Mouse (Mus musculus) neutrophil, adult 5-6 weeks (primary cell): ENCODE measurements around the gene Slc6a11. TPM values are rescaled to one million over a fixed set of nuclear protein-coding genes. Genes with fewer than 3 reads are reported as not detected.

Experiments
- ATAC-seq: fragments of 151-379, 151-347 bp; 2 replicates; pipeline ENCODE4 v1.8.0; 2017; ENCODE audit warnings: mild to moderate bottlenecking, moderate TSS enrichment; ENCODE audit not compliant: insufficient number of reproducible peaks, poor library complexity, low FRiP score, severe bottlenecking; ENCODE audit errors: extremely low read depth
- total RNA-seq: library from RNA; stranded (forward); fragments of 200-1000 nt; gene quantifications from 2 replicates; pipeline ENCODE4 v1.2.3, GENCODE M21; 2017

Gene Slc6a11
- total RNA-seq, 1 experiment from 2014 or later, result not detected

GRCm38 (mm10) chr6:114174052-114174397 lies 43.0 kb downstream of the Slc6a11 start:
- no peak for ATAC-seq

GRCm38 (mm10) chr6:114174398-114175140 lies 43.5 kb downstream of the Slc6a11 start:
- no peak for ATAC-seq

- no peak for ATAC-seq
These were observed 47.1 kb downstream of the Slc6a11 start for GRCm38 (mm10) chr6:114178141-114178540.

- ATAC-seq, result no peak
These were observed 51.5 kb downstream of the Slc6a11 start for GRCm38 (mm10) chr6:114182366-114183179.

GRCm38 (mm10) chr6:114187121-114187520 lies 56.1 kb downstream of the Slc6a11 start:
- ATAC-seq, result no peak

GRCm38 (mm10) chr6:114188869-114189268 lies 57.8 kb downstream of the Slc6a11 start:
- no peak for ATAC-seq

GRCm38 (mm10) chr6:114195998-114196397 lies 65.0 kb downstream of the Slc6a11 start:
- no peak for ATAC-seq

GRCm38 (mm10) chr6:114199200-114199845 lies 68.3 kb downstream of the Slc6a11 start:
- ATAC-seq, result no peak

- ATAC-seq, result no peak
These were observed 73.5 kb downstream of the Slc6a11 start for GRCm38 (mm10) chr6:114204557-114204956.

GRCm38 (mm10) chr6:114208296-114208695 lies 77.3 kb downstream of the Slc6a11 start:
- no peak for ATAC-seq

- ATAC-seq, result no peak
These were observed 83.4 kb downstream of the Slc6a11 start for GRCm38 (mm10) chr6:114214393-114214792.

- ATAC-seq, result no peak
These were observed 85.8 kb downstream of the Slc6a11 start for GRCm38 (mm10) chr6:114216741-114217414.

- no peak for ATAC-seq
These were observed 93.4 kb downstream of the Slc6a11 start for GRCm38 (mm10) chr6:114224399-114224798.

- ATAC-seq, result no peak
These were observed 96.3 kb downstream of the Slc6a11 start for GRCm38 (mm10) chr6:114227378-114227777.

- no peak for ATAC-seq
These were observed 97.2 kb downstream of the Slc6a11 start for GRCm38 (mm10) chr6:114228196-114228595.

- no peak for ATAC-seq
These were observed 108.0 kb downstream of the Slc6a11 start for GRCm38 (mm10) chr6:114238892-114239644.

GRCm38 (mm10) chr6:114245665-114246064 lies 114.6 kb downstream of the Slc6a11 start:
- ATAC-seq, result no peak

GRCm38 (mm10) chr6:114250311-114250710 lies 119.3 kb downstream of the Slc6a11 start:
- ATAC-seq, result no peak

GRCm38 (mm10) chr6:114254927-114255326 lies 123.9 kb downstream of the Slc6a11 start:
- ATAC-seq, result no peak
